Mouse (Mus musculus) retina, embryonic 14.5 days (tissue): Measurements from ENCODE around the gene Iqck.

ENCODE experiments used
- DNase-seq: peaks from one replicate; pipeline ENCODE4 v3.0.0-alpha.2; 2015; ENCODE audit warnings: low spot score

Iqck gene

GRCm38 (mm10) chr7:118911571-118911970 lies 56.0 kb downstream of the Iqck start:
- DNase-seq = no peak

GRCm38 (mm10) chr7:118912049-118912490 lies 56.5 kb downstream of the Iqck start:
- peak; percentile 42 for DNase-seq

- no peak for DNase-seq
Measured at GRCm38 (mm10) chr7:118914561-118915165, 59.1 kb downstream of the Iqck start.

GRCm38 (mm10) chr7:118919261-118920006 lies 63.9 kb downstream of the Iqck start:
- peak; percentile 68 for DNase-seq

- DNase-seq = no peak
Measured at GRCm38 (mm10) chr7:118922441-118923202, 67.1 kb downstream of the Iqck start.

- DNase-seq = no peak
Measured at GRCm38 (mm10) chr7:118925547-118925946, 70.0 kb downstream of the Iqck start.

- no peak for DNase-seq
Measured at GRCm38 (mm10) chr7:118926516-118927260, 71.1 kb downstream of the Iqck start.

GRCm38 (mm10) chr7:118927279-118927678 lies 71.7 kb downstream of the Iqck start:
- DNase-seq = no peak

- DNase-seq = no peak
Measured at GRCm38 (mm10) chr7:118928316-118928715, 72.8 kb downstream of the Iqck start.

GRCm38 (mm10) chr7:118928916-118929315 lies 73.4 kb downstream of the Iqck start:
- DNase-seq = no peak

GRCm38 (mm10) chr7:118929601-118930311 lies 74.2 kb downstream of the Iqck start:
- DNase-seq = no peak

- DNase-seq = no peak
Measured at GRCm38 (mm10) chr7:118931502-118932395, 76.2 kb downstream of the Iqck start.

- no peak for DNase-seq
Measured at GRCm38 (mm10) chr7:118935306-118935705, 79.8 kb downstream of the Iqck start.

- peak; percentile 25 for DNase-seq
Measured at GRCm38 (mm10) chr7:118936844-118937243, 81.3 kb downstream of the Iqck start.

GRCm38 (mm10) chr7:118937469-118938387 lies 82.2 kb downstream of the Iqck start:
- no peak for DNase-seq

- DNase-seq = no peak
Measured at GRCm38 (mm10) chr7:118942297-118942696, 86.7 kb downstream of the Iqck start.

- DNase-seq = no peak
Measured at GRCm38 (mm10) chr7:118943170-118943569, 87.6 kb downstream of the Iqck start.

- no peak for DNase-seq
Measured at GRCm38 (mm10) chr7:118944884-118945283, 89.3 kb downstream of the Iqck start.

- no peak for DNase-seq
Measured at GRCm38 (mm10) chr7:118947241-118947640, 91.7 kb downstream of the Iqck start.
